Mouse (Mus musculus) layer of hippocampus, postnatal 36 days (tissue): ENCODE measurements around the gene Znrf2. TPM values are rescaled to one million over a fixed set of nuclear protein-coding genes. Genes with fewer than 3 reads are reported as not detected.

Experiments used
- DNase-seq, 2 experiments: peaks; one replicate each; pipeline ENCODE4 v3.0.0; 2022
- total RNA-seq, 2 experiments: library from RNA; stranded (reverse); gene quantifications; 2 replicates each; pipeline ENCODE4 v1.2.3; 2021

The Znrf2 gene
- total RNA-seq, 2 experiments from 2014 or later, result 23.0 to 23.6 TPM

DNA sequence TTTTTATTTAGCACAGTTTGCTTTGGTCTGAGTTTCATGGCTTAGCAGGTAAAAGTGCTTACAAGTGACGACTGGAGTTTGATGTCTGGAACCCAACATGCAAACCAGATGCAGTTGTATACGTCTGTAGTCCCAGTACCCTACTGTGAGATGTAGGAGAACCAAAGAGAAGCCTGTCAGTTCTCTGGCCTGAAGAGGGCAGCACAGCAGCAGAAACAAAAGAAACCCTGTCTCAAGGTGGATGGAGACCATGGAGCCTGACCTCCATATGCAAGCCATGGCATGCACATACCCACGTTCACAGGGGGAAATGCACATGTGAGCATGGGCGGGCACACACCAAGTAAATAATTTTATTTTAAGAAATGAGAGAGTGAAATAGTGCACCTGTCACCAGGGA lies 100.8 kb downstream of the Znrf2 start:
- peak; percentile 18 to 30 for DNase-seq

DNA sequence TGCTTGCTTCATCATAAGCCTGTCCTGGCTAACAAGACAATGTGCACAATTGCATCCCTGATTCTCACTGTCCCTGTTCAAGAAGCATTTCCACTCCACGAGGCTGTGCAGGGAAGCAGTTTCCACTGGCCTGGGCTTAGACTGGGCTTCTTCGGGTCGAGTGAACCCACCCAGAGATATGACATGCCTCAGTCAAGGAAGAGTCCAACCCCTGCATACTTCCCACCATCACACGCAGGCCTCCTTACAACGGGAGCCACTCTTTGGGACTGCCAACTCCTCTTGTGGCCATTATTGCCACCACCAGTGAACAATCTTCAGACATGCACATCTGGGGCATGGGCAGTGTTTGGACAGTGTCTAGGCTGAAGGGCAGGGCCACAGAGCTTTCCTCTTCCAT lies 101.8 kb downstream of the Znrf2 start:
- no peak for DNase-seq

DNA sequence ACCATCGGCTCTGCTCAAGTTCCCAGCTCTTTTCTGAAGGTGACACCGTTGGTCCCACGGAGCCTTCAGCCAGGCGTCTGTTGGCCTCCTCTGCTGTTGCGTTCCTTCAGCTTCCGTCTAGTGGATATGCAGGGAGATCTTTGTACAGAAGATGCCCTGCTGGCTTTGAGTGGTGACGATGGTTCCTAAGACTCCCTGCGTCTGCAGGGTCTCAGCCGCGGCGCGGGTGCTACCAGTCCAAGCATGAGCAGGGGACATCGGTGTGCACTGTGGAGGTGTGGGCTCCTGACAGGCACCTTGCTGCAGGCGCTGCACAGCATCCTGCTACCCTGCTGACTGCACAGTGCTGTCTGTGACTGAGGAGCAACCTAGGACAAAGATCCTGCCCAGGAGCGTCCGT lies 107.8 kb downstream of the Znrf2 start:
- no peak for DNase-seq

DNA sequence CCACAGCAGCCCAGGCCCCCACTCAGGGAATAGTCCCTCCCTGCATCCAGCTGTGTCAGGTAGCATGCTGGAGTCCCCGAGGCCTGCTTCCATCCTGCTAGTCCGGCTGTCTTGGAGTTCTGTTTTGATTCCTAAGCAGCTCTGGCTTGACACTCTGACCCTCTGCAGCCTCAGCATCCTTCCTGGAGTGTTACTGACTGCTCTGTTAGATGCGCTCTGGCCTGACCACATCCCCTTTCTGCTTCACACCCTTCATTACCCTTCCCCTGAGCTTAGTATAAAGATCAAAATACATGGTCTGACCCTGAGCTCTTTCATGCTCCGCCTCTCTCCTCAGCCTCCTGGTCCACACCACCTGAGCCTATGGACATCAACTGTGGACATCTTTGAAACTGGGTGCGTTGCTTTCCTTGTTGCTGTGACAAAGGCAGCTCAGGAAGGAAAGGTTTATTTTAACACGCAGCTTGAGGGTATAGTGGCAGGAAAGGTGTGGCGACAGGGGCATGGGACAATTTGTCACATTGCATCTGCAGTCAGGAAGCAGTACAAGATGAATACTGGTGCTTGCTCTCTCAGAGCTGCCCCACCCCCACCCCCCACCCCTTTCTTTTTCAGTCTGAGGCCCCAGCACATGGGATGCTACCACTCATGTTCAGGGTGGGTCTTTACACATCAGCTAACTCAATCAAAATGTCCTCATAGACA lies 109.2 kb downstream of the Znrf2 start:
- no peak for DNase-seq

DNA sequence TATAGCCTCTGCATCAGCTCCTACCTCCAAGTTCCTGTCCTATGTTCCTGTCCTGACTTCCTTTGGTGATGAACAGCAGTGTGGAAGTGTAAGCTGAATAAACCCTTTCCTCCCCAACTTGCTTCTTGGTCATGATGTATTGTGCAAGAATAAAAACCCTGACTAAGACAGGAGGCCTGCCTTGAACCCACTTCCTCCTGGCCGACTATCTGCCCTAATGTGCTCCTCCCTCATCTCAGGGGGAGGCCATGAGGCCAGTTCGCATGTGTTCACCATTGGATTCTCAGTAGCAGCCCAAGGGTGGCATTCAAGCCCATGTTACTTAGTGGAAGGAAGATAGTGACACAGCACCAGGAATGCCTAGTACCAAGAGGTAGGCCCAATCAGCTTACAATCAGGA lies 110.2 kb downstream of the Znrf2 start:
- DNase-seq, result no peak

DNA sequence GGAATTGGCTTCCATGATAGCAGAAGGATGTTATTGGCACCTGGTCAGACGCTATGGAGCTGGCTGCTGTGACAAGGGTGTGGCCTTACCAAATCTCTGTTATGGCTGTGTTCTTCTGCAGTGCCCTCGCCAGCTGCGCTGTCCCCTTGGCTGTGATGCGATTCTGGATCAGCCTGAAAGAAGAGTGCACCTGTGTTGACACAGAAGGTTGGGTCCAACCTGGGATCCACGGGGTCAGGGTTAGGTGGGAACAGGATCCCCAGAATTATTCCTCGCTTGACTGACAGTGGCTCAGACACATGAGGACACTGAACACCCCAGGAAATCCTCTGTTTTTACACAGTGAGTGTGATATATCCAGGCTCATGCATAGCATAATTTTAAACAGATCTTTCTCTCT lies 111.2 kb downstream of the Znrf2 start:
- DNase-seq, result no peak

DNA sequence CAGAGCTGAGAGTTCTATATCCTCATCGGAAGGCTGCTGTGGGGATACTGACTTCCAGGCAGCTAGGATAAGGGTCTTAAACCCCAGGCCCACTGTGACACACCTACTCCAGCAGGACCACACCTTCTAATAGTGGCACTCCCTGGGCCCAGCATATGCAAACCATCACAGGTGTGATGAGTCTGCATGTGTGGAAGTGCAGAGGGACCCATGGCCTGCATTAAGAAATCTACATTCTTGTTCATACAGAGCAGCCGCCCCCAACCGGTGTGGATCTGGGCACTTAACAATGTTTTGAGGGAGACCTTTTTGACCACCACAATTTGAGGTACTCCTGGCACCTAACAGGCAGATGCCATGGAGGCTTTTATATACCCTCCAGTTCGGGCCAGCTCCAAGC lies 114.9 kb downstream of the Znrf2 start:
- no peak for DNase-seq

DNA sequence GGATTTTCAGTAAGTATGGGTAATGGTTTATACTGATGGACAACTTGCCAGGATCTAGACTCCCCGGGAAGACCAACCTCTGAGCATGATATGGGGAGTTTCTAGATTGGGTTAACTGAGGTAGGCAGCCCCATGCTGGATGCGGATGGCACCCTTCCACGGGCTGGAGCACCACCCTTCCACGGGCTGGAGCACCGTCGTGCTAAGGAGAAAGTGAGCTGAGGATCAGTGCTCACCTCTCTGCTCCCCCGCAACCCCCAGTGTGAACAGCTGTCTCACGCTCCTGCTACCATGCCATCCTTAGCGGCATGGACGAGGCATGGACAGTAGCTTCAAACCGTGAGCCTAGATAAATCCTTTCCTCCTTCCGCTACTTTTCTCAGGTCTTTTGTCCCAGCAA lies 115.8 kb downstream of the Znrf2 start:
- no peak for DNase-seq

DNA sequence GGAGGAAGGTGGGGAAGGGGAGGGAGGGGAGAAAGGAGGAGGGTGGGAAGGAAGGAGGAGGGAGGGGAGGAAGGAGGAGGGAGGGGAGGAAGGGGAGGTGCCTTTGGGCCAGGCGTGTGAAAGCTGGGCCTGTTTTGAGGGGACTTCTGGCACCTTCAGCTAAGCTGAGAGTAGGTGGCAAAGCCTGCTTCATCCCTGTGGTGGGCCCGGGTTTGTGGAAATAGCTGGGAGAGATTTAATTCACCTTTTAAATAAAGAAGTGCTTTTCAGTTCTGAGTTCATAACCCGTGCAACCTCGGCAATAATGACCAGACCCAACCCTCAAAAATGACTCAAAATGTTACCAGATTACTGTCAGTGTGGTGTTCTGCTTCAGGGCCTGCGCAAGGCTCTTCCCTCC lies 116.5 kb downstream of the Znrf2 start:
- DNase-seq, result no peak

DNA sequence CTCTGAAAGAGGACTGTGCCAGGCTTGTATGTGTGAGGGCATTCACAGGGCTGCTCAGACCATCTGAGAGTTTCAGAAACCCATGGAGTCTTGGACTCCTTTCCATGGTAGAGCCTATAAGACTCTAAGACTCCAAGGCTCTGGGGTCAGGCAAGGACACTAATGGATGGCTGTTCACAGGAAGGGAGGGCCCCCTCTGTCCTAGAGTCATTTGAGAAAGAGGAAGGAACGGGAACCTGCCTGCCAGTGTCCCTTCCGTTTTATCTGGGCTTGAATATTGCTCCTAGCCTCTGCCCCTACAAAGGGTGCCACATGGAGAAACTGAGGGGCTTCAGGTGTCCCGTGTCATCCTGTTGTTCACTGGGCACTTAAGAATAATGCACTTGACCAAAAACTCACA lies 117.2 kb downstream of the Znrf2 start:
- DNase-seq, result no peak

DNA sequence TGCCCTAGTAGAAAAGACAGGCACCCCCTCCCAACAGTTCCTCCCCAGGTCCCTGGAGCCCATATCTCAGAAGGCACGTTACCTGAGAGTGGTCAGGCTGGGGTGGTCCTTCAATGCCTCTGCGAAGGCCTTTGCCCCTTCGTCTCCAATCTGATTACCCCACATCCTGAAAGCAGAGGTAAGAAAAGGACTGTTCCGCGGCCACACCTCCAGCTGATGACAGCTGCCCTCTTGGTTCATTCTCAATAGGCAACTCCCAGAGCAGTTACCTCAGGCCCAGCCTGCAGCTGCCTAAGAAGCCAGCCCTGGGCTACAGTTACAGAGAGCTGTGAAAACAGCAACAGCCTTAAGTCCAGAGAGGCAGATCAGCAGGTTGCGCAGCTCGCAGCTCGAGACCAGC lies 117.6 kb downstream of the Znrf2 start:
- DNase-seq, result no peak

DNA sequence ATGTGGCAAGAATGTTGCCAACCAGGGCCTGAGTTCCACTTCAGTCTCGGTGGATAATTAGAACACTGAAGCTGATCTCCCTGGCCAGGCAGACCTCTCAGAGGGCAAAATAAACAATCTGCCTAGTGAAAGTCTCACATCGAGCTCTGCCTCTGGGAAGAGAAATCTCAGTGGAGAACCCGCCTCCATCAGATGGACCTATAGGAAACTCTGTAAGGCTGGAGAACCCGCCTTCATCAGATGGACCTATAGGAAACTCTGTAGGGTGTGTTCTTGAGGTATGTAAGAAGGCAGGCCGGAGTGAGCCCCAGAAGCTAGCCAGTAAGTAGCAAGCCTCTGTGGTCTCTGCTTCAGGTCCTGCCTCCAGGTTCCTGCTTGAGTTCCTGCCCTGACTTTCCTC lies 118.2 kb downstream of the Znrf2 start:
- DNase-seq, result no peak

DNA sequence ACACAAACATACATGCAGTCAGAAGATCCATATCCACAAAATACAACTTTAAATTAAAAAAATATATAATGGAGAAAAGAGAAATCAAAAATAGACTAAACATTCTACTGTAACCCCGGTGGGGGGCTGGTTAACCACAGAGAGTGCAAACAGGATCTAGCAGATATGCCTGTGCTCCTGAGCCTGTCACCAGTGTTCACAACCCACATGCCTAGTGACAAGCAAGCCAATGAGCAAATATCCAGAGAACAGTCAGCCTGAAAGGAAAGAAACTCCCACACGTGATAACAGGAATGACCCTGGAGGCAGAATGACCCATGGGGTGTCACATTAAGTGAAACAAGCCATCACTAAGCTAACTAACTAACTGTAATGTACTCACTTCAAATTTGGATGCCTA lies 119.8 kb downstream of the Znrf2 start:
- no peak for DNase-seq

DNA sequence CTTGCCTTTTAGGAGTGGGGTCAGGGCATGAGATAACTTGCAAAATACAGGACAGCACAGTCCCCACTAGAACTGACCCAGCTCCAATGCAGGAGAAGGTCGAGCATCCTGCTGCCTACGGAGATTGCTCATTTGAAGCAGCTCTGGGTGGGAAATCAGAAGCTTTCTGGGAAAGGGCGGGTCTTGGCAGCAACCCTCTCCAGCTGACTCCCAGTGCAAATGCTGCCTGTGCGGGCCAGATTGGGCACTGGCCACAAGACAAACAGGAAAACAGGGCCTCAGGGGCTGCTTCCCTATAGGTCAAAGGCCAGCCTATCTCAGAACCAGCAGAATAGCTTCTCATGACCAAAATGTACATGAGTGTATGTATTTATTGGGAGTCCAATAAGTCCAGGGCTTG lies 122.9 kb downstream of the Znrf2 start:
- DNase-seq, result no peak

DNA sequence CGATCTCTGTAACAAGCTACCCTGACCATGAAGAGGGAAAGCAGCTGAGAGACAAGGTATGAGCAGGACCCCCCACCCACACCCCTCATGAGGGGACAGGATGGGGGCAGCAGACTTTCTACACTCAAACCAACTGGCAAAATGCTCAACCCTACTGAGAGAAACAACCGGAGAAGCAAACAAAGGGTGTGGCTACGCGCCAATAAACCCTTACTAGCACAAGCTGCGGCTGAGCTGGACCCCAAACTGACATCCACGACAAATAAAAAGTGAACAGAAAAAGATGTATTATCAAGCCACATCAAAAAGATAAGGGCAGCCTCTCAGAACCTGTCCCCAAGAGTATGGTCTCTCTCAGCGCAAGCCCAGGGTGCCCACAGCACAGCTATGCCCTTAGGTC lies 123.4 kb downstream of the Znrf2 start:
- DNase-seq, result no peak

DNA sequence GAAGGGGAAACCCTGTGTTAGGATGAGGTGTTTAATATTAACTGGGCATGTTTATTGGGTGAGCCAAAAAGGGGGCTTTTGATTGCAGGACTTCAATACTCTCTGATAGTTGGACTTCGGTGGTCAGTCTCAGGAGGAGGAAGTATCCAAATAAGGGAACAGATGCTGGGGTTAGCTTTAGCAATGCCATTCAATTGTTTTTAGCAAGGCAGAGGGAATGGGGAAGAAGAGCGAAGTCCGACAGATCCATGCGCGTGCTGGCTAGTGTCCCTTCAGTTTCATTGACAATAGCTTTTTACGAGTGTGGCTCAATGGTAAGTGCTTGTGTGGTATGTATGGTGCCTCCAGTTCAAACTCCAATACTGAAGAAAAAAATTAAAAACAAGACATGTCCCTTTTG lies 124.4 kb downstream of the Znrf2 start:
- DNase-seq, result no peak

Other genes with a start within 250 kb of the Znrf2 start
- gene Plekha8, start 221.8 kb upstream of the Znrf2 start, total RNA-seq, result 10 to 100 TPM; 13.0 to 14.0 TPM
- gene Fkbp14, start 219.6 kb upstream of the Znrf2 start, total RNA-seq, result 10 to 100 TPM; 14.5 to 14.8 TPM
- 100 to 1,000 TPM; 144 to 156 TPM for gene Mturn, start 135.3 kb upstream of the Znrf2 start, total RNA-seq
- 1 to 10 TPM; 4.0 to 5.1 TPM for gene Nod1, start 155.7 kb downstream of the Znrf2 start, total RNA-seq
- 10 to 100 TPM; 34.7 to 39.0 TPM for gene Ggct, start 176.0 kb downstream of the Znrf2 start, total RNA-seq
- 100 to 1,000 TPM; 131 to 134 TPM for gene Gars, start 221.1 kb downstream of the Znrf2 start, total RNA-seq